Mouse (Mus musculus): ENCODE data around the gene Nfkbil1. TPM values are rescaled to one million over a fixed set of nuclear protein-coding genes. Genes with fewer than 3 reads are reported as not detected.

Nfkbil1 gene
- total and polyA plus RNA-seq, 2 experiments from 2014 or later, result 12.4 to 17.1 TPM

DNA sequence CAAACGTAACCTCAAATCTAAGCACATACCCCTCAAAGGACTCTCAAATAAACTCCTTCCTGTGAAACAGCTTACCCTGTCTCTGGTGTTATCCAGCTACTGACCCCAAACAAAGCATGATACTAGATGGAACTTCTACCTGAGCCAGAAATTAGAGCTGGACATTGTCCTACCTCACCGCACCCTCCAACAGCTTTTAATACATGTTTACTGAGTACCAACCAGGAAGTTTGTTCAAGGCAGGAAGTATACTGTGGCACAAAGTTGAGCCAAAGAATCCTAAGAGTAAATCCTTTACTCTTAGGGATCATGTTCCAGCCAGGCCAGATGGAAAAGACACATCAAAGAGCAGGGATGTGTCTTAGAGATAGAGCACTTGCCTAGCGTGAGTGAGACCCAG, 25.0 kb downstream of the Nfkbil1 start:
- H3K27me3 ChIP-seq (ENCODE audit: insufficient read depth, low read length), result no peaks in the 10 kb centered on the region
- WGBS, result 84% methylated on average over 3 of the region's 3 CpGs
- H3K9ac ChIP-seq, result no peak overlapping the region
- no peaks in the 10 kb centered on the region for H3K9me3 ChIP-seq (ENCODE audit: low read length)
- H3K4me3 ChIP-seq (ENCODE audit: low read depth, low read length), result no peak overlapping the region
- no peaks in the 10 kb centered on the region for H3K36me3 ChIP-seq (ENCODE audit: insufficient read depth)
- H3K4me2 ChIP-seq (ENCODE audit: low read depth), result no peak overlapping the region
- no peak overlapping the region for H3K27ac ChIP-seq (ENCODE audit: low read depth, low read length)
- DNase-seq (no peak), ATAC-seq (no peak)
- H3K4me1 ChIP-seq (ENCODE audit: insufficient read depth), result no peaks in the 10 kb centered on the region
- TF ChIP-seq CTCF (IDR thresholded peaks at IDR 0.05; ENCODE audit: low read depth), result no peak

DNA sequence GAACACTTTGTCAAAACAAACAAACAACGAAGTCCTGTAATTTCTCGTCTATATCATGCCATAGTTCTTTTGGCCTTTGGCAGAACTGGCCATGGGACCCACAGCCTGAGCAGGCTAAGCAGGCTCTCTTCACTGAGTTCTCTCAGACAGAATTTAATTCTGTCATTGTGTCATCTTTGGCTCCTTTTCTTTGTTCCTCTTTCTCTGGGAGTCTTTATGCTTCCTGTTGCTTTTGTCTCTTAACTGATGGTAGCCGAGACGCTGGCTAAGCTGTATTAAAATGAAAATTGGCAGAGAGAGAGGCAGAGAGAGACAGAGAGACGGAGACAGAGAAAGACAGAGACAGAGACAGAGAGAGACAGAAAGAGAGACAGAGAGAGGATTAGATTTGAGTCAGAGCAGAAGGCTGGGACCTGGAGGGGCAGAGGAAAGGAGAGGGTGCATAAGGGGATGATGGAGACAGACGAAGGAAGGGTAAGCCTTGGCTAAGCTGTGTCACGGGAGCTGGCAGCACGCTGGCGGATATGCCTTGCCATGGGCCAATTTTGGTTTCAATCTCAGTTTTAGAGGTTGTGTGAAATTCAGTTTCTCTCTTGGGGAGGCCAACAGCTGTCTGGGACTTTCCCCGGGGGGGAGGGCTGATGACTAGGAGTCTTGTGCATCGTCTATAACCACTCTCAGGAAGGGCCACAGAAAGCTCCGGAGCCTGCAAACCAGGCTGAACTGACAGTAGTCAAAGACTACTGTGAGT, 25.6 kb downstream of the Nfkbil1 start:
- no peak for TF ChIP-seq CTCF (IDR thresholded peaks at IDR 0.05; ENCODE audit: low read depth)
- no peaks in the 10 kb centered on the region for H3K4me1 ChIP-seq (ENCODE audit: insufficient read depth)
- no peak overlapping the region for H3K4me3 ChIP-seq (ENCODE audit: low read depth, low read length)
- no peak for ATAC-seq
- H3K4me2 ChIP-seq (ENCODE audit: low read depth), result no peak overlapping the region
- DNase-seq, result no peak
- no peaks in the 10 kb centered on the region for H3K27me3 ChIP-seq (ENCODE audit: insufficient read depth, low read length)
- H3K9ac ChIP-seq, result no peak overlapping the region
- no peak overlapping the region for H3K27ac ChIP-seq (ENCODE audit: low read depth, low read length)
- no peaks in the 10 kb centered on the region for H3K9me3 ChIP-seq (ENCODE audit: low read length)
- 65% methylated on average over 12 of the region's 12 CpGs for WGBS
- H3K36me3 ChIP-seq (ENCODE audit: insufficient read depth), result no peaks in the 10 kb centered on the region

DNA sequence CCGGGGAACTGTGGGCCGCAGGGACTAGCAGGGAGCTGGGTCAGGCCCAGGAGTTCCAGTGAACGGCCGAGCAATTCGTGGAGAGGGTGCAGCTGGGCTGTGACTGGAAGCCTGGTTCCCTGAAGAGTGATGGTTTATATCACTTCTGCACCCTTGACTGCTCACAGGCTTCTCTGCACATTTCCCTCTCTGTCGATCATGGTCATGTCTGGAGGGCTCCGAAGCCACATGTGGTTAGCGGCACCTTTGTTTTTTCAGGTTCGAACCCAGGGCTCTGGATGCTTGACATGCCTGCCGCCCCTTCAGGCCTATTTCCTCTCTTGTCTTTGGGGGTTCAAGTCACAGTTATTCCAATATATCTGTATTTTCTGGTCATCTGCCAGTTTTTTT, 30.2 kb downstream of the Nfkbil1 start:
- no peak overlapping the region for H3K9ac ChIP-seq

DNA sequence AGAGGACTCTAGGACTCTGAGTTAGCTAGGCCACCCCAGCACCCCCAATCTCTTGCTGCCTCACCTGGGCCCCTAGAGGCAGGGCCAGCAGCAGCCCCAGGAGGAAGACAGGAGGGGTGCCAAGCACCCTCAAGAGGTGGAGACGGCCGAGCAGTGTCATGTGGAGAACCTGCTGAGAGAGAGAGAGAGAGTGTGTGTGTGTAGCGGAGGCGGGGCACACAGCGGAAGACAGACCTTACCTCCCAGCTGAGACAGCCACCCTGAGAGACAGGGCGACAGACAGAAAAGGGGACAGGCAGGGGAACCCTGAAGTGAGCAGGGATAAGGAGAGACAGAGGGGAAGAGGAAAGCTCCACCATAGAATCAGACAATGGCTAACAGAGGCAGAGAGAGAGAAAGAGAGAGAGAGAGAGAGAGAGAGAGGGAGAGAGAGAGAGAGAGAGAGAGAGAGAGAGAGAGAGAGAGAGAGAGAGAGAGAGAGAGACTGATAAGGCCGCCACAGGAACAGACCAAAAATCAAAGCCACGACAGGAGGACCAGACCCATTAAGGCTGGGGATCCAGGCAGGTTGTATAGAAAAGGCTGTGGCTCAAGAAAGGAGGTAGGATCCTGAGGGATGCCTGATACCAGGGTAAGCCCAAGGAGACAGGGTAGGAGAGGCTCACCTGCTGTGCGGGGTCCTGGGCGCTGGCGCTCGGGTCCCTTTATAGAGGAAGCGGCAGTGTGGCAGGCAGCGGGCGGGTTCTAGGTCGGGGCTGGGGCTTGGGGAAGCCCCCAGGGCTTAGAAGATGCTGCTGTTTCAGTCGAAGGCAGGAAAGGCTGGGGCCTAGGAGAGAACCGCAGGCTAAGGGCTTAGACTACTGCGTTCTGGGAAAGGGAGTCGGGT, 30.9 kb downstream of the Nfkbil1 start, which contains the start of gene Lta:
Lta (minus strand) TSS at position 858 of the 886 bp plus-strand sequence.
- TF ChIP-seq CTCF (IDR thresholded peaks at IDR 0.05; ENCODE audit: low read depth), result no peak
- H3K4me2 ChIP-seq (ENCODE audit: low read depth), result no peak within 1 kb of the TSS
- no peak within 1 kb of the TSS for H3K27ac ChIP-seq (ENCODE audit: low read depth, low read length)
- no peak within 1 kb of the TSS for H3K9ac ChIP-seq
- DNase-seq (no peak), ATAC-seq (no peak)
- WGBS, result 33% methylated on average over 20 of the region's 20 CpGs
- no peaks in the 10 kb centered on the region for H3K36me3 ChIP-seq (ENCODE audit: insufficient read depth)
- no peaks in the 10 kb centered on the region for H3K4me1 ChIP-seq (ENCODE audit: insufficient read depth)
- no peak within 1 kb of the TSS for H3K4me3 ChIP-seq (ENCODE audit: low read depth, low read length)
- H3K27me3 ChIP-seq (ENCODE audit: insufficient read depth, low read length), result no peaks in the 10 kb centered on the region
- H3K9me3 ChIP-seq (ENCODE audit: low read length), result no peaks in the 10 kb centered on the region

More for the DNA sequence above, 30.2 kb downstream of the Nfkbil1 start:
- Histone ChIP-seq H3K4me1 (ENCODE audit: insufficient read depth) (no peaks in the 10 kb centered on the region), H3K9me3 (ENCODE audit: low read length) (no peaks in the 10 kb centered on the region), H3K27ac (ENCODE audit: low read depth, low read length) (no peak overlapping the region), H3K27me3 (ENCODE audit: insufficient read depth, low read length) (no peaks in the 10 kb centered on the region), H3K36me3 (ENCODE audit: insufficient read depth) (no peaks in the 10 kb centered on the region), H3K4me2 (ENCODE audit: low read depth) (no peak overlapping the region), H3K4me3 (ENCODE audit: low read depth, low read length) (no peak overlapping the region)
- ATAC-seq (no peak), DNase-seq (no peak)
- WGBS, result 61% methylated on average over 10 of the region's 10 CpGs
- no peak for TF ChIP-seq CTCF (IDR thresholded peaks at IDR 0.05; ENCODE audit: low read depth)

DNA sequence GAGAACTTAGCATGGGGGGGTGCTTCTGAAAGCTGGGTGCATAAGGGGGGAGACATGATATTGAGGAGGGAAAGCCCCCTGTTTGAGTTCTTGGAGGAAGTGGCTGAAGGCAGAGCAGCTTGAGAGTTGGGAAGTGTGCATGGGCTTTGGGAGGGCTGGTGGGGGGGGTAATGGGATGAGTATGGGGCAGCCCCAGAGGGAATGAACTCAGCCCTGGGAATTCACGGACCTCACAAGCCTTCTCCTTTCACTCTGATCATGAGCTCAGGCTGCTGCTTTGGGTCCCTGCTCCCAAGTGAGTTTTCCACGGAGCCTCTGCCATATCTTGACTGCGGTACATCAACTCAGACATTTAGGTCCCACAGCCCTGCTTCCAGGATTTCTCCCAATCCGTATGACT, 33.1 kb downstream of the Nfkbil1 start:
- H3K4me2 ChIP-seq (ENCODE audit: low read depth), result no peak overlapping the region
- H3K4me1 ChIP-seq (ENCODE audit: insufficient read depth), result no peaks in the 10 kb centered on the region
- H3K9ac ChIP-seq, result no peak overlapping the region
- no peak for DNase-seq
- no peak for TF ChIP-seq CTCF (IDR thresholded peaks at IDR 0.05; ENCODE audit: low read depth)
- H3K4me3 ChIP-seq (ENCODE audit: low read depth, low read length), result no peak overlapping the region
- no peaks in the 10 kb centered on the region for H3K9me3 ChIP-seq (ENCODE audit: low read length)
- H3K27ac ChIP-seq (ENCODE audit: low read depth, low read length), result no peak overlapping the region
- peaks cover 5% of the 10 kb centered on the region for H3K27me3 ChIP-seq (ENCODE audit: insufficient read depth, low read length)
- no peak for ATAC-seq
- 73% methylated on average over 4 of the region's 4 CpGs for WGBS
- H3K36me3 ChIP-seq (ENCODE audit: insufficient read depth), result no peaks in the 10 kb centered on the region

DNA sequence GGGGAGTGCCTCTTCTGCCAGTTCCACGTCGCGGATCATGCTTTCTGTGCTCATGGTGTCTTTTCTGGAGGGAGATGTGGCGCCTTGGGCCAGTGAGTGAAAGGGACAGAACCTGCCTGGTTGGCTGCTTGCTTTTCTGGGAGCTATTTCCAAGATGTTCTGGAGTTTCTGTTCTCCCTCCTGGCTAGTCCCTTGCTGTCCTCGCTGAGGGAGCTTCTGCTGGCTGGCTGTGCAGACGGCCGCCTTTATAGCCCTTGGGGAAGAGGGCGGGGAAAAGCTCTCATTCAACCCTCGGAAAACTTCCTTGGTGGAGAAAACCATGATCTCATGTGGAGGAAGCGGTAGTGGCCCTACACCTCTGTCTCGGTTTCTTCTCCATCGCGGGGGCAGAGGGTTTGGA, 33.8 kb downstream of the Nfkbil1 start, which contains the start of gene Tnf:
Tnf (minus strand) TSS at position 221 of the 400 bp plus-strand sequence.
- peaks cover 5% of the 10 kb centered on the region for H3K27me3 ChIP-seq (ENCODE audit: insufficient read depth, low read length)
- H3K4me3 ChIP-seq (ENCODE audit: low read depth, low read length), result no peak within 1 kb of the TSS
- no peaks in the 10 kb centered on the region for H3K4me1 ChIP-seq (ENCODE audit: insufficient read depth)
- WGBS, result 49% methylated on average over 13 of the region's 13 CpGs
- H3K4me2 ChIP-seq (ENCODE audit: low read depth), result no peak within 1 kb of the TSS
- H3K36me3 ChIP-seq (ENCODE audit: insufficient read depth), result no peaks in the 10 kb centered on the region
- DNase-seq, result no peak
- H3K9ac ChIP-seq, result no peak within 1 kb of the TSS
- no peaks in the 10 kb centered on the region for H3K9me3 ChIP-seq (ENCODE audit: low read length)
- H3K27ac ChIP-seq (ENCODE audit: low read depth, low read length), result no peak within 1 kb of the TSS
- no peak for TF ChIP-seq CTCF (IDR thresholded peaks at IDR 0.05; ENCODE audit: low read depth)
- no peak for ATAC-seq

DNA sequence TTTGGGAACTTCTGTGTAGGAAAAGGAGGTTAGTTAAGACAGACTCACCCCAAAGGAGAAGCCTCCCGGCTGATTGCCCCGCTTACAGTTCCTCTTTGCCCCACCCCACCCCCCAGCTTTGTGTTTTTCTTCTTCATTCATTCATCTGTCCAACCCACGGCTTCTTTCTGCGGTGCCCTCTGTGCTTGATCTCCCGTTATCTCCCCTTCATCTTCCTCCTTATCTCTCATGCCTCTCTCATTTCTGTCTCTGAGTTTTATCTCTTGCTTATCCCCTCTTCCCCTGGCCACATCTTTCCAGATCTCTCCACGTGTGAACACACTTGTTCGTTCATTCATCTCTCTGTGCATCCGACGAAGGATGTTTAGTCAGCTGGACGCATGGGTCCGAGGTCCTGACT, 34.5 kb downstream of the Nfkbil1 start:
- H3K4me3 ChIP-seq (ENCODE audit: low read depth, low read length), result no peak overlapping the region
- no peaks in the 10 kb centered on the region for H3K36me3 ChIP-seq (ENCODE audit: insufficient read depth)
- ATAC-seq (no peak), DNase-seq (no peak)
- WGBS, result 82% methylated on average over 11 of the region's 11 CpGs
- H3K4me1 ChIP-seq (ENCODE audit: insufficient read depth), result 0 out of 2 replicates have a peak, but pooled peaks cover under 1% of the 10 kb centered on the region
- H3K9me3 ChIP-seq (ENCODE audit: low read length), result no peaks in the 10 kb centered on the region
- no peak for TF ChIP-seq CTCF (IDR thresholded peaks at IDR 0.05; ENCODE audit: low read depth)
- H3K4me2 ChIP-seq (ENCODE audit: low read depth), result no peak overlapping the region
- peaks cover 5% of the 10 kb centered on the region for H3K27me3 ChIP-seq (ENCODE audit: insufficient read depth, low read length)
- no peak overlapping the region for H3K9ac ChIP-seq
- H3K27ac ChIP-seq (ENCODE audit: low read depth, low read length), result no peak overlapping the region
